Mouse (Mus musculus) v-Abl transformed pro-B cells (cell line): ENCODE data around the gene Gm49325.

Experiments used
- in situ Hi-C, 2 experiments: fragments of 400-800 bp; cut with MboI; formaldehyde crosslinking; loops; one replicate each; pipeline ENCODE4 v1.15.1; 2025; ENCODE audit not compliant: unreplicated experiment in 2 of 2

Gm49325 gene

DNA sequence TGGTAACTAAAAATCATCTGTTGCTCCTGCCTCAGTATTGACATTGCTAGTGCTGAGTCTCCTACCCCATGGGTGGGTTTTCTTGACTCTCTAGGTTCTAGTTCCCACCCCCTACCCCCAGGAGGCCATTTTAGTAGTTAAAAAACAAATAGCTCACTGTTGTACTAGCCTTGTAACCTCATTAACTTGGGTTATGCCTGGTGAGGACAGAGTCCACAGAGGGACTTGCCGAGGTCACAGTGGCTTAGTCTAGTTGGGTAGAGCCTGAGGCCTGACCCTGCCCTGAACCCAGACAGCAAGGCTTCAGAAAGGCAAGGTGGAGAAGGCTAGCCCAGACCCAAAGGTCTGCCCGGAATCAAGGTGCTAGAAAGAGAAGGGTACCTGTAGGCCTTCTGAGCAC lies 18.0 kb upstream of the Gm49325 start:
- in situ Hi-C loops, result no loop called here

GRCm38 (mm10) chr10:77589117-77589516 lies 16.9 kb upstream of the Gm49325 start:
- in situ Hi-C loops, result no loop called here

GRCm38 (mm10) chr10:77589749-77590148 lies 16.2 kb upstream of the Gm49325 start:
- in situ Hi-C loops, result no loop called here

- in situ Hi-C loops, result no loop called here
Measured at GRCm38 (mm10) chr10:77590812-77591211, 15.2 kb upstream of the Gm49325 start.

- in situ Hi-C loops, result no loop called here
Measured at GRCm38 (mm10) chr10:77591546-77591945, 14.5 kb upstream of the Gm49325 start.

GRCm38 (mm10) chr10:77596060-77596459 lies 9.9 kb upstream of the Gm49325 start:
- in situ Hi-C loops, result no loop called here

DNA sequence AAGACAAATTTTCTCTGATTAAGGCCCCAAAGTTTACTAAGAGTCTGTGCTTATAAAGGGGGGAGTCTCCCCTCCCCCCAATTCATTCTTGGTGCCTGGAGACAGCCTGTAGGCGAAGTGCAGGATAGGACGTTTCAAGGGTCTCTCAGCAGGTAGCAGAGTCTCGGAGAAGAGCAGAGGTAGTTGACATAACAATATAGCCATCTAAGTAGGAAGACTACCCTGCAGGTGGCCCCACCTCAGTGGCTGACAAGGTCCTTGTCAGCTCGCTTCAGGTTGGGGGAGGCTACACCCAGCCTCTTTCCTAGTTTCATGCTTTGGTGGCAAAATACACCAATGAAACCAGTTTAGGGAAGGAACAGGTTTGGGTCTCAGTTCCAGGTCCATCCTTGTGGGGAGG lies 3.0 kb upstream of the Gm49325 start:
- in situ Hi-C loops, result loop anchor here in 1 of 2 experiments (25.0 kb wide), 1 partner anchor 984 kb away; the partner anchor contains the start of gene Syde1

- in situ Hi-C loops, result loop anchor here in 1 of 2 experiments (25.0 kb wide), 1 partner anchor 983 kb away; the partner anchor contains the start of gene Syde1
Measured at GRCm38 (mm10) chr10:77604111-77604510, 1.9 kb upstream of the Gm49325 start.

GRCm38 (mm10) chr10:77604958-77605357 lies 1.0 kb upstream of the Gm49325 start:
- in situ Hi-C loops, result loop anchor here in 1 of 2 experiments (25.0 kb wide), 1 partner anchor 982 kb away; the partner anchor contains the start of gene Syde1

- in situ Hi-C loops, result loop anchor here in 1 of 2 experiments (25.0 kb wide), 1 partner anchor 982 kb away; the partner anchor contains the start of gene Syde1
Measured at GRCm38 (mm10) chr10:77605368-77605767, 629 bp upstream of the Gm49325 start.

GRCm38 (mm10) chr10:77606855-77607254 lies 858 bp downstream of the Gm49325 start:
- in situ Hi-C loops, result loop anchor here in 1 of 2 experiments (25.0 kb wide), 1 partner anchor 980 kb away; the partner anchor contains the start of gene Syde1

GRCm38 (mm10) chr10:77607441-77607840 lies 1.4 kb downstream of the Gm49325 start:
- in situ Hi-C loops, result loop anchor here in 1 of 2 experiments (25.0 kb wide), 1 partner anchor 980 kb away; the partner anchor contains the start of gene Syde1

GRCm38 (mm10) chr10:77608589-77608988 lies 2.6 kb downstream of the Gm49325 start:
- in situ Hi-C loops, result loop anchor here in 1 of 2 experiments (25.0 kb wide), 1 partner anchor 979 kb away; the partner anchor contains the start of gene Syde1

DNA sequence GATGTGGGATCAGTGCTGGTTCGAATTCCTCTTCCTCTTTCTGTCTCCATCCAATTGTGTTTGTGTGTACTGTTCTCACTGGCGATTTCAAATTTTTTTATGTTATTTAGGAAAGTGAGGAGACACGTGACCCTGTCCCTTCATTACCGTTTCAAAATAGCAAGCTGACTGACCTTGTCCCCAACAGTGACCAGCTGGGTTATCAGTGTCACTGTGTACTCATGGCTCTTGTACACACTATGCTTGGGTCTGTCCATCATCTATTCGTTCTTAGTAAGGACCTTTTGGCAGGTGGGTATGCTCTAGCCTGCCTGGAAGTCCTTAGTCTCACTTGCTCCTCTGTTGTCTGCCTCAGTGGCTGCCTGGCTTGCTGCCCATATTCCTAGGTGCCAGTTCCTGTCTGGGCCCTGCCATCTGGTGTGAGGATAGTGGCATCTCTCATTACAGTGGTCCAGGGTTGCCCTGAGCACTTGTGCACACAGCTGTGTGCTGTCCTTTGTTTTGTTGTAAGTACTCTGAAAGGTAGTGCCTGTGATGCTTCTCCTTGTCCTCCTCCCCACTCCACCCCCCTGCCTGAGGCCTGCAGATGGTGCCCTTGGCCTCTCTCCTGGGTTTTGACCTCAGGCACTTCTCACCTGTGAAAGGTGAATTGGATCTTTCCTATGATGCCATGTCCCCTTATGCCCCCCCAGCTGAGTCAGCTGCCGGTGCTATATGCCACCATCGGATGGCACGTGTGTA lies 4.4 kb downstream of the Gm49325 start:
- in situ Hi-C loops, result loop anchor here in 1 of 2 experiments (25.0 kb wide), 1 partner anchor 977 kb away; the partner anchor contains the start of gene Syde1

- in situ Hi-C loops, result loop anchor here in 1 of 2 experiments (25.0 kb wide), 1 partner anchor 974 kb away; the partner anchor contains the start of gene Syde1
Measured at GRCm38 (mm10) chr10:77613409-77613808, 7.4 kb downstream of the Gm49325 start.

DNA sequence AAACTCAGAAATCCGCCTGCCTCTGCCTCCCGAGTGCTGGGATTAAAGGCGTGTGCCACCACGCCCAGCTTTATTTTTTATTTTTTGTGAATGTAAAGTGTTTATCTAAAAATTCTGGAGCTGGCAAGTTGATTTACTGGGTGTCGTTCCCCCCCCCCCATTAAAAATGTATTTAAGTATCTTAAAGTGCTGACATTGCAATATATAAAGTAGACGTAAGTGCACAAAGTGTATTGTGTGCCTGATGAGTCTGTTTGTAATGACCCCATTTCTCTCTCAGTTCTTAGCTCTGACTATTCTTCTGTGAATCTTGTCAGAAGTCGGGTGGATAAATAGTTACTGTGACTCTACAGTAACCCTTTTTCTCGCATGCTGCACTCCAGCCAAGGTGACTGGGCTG lies 9.7 kb downstream of the Gm49325 start:
- in situ Hi-C loops, result loop anchor here (5.0 to 25.0 kb wide), 2 partner anchors 98 to 972 kb away; partner anchors contain the start of genes Fam207a (in 1 of the 2) and Syde1 (in 1 of the 2)

- in situ Hi-C loops, result loop anchor here (5.0 to 25.0 kb wide), 2 partner anchors 99 to 971 kb away; partner anchors contain the start of genes Fam207a (in 1 of the 2) and Syde1 (in 1 of the 2)
Measured at GRCm38 (mm10) chr10:77616166-77616565, 10.2 kb downstream of the Gm49325 start.

GRCm38 (mm10) chr10:77616926-77617325 lies 10.9 kb downstream of the Gm49325 start:
- in situ Hi-C loops, result loop anchor here (5.0 to 25.0 kb wide), 2 partner anchors 100 to 970 kb away; partner anchors contain the start of genes Fam207a (in 1 of the 2) and Syde1 (in 1 of the 2)

- in situ Hi-C loops, result loop anchor here (10.0 to 25.0 kb wide), 3 partner anchors 263 to 966 kb away; partner anchors contain the start of genes 1810043G02Rik (in 1 of the 2), Syde1 (in 1 of the 2) and Trpm2 (in 1 of the 2)
Measured at GRCm38 (mm10) chr10:77621546-77621945, 15.5 kb downstream of the Gm49325 start.

DNA sequence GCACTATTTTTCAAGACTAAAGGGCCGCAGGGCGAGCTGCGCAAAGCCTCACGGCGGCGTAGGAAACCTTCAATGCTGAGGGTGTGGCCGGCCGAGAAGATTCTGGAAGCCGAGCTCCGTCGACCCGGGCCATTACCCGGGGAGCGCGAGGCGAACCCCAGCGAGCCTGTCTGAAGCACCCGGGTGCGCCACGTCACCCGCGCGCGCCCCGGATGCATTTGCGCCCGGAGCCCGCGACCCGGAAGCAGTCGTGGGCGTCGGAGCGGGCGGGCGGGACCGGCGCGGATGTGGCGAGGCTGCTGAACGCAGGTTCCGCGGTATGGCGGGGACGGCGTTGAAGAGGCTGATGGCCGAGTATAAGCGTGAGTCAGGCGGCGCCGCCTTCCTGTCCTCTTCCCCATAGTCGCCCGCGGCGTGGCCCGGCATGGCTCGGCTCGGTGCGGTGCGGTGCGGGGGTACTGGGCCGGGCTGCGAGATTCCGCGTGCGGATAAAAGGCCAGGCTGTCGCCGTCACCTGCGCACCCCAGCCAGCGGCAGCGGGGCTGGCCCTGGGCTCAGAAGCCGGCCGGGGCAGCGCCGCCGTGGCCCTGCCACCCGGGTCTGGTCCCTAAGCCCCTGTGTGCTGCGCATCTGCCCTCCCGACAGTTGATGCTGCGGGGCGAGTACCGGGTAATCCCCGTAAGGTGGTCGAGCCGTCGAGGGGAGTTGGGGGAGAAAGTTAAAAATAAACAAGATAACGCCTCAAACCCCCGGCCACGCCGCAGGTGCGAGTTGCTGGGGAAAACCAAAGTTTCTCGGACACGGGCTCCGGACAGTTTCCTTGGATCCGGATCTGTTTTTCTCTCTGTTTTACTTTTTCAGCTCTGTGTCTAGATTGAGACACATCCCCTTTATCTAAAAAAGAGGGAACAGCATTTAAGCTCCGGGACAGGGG lies 16.3 kb downstream of the Gm49325 start, which contains the start of gene Ube2g2:
Ube2g2 (plus strand) TSS at position 221 of the 934 bp plus-strand sequence.
- in situ Hi-C loops, result loop anchor here (10.0 to 25.0 kb wide), 3 partner anchors 262 to 965 kb away; partner anchors contain the start of genes 1810043G02Rik (in 1 of the 2), Syde1 (in 1 of the 2) and Trpm2 (in 1 of the 2)
